Mouse (Mus musculus) hindbrain, embryonic 13.5 days (tissue): ENCODE results near the gene Ctps. TPM values are rescaled to one million over a fixed set of nuclear protein-coding genes. Genes with fewer than 3 reads are reported as not detected.

Experiments used
- ATAC-seq: fragments of 200-750 bp; cut with Nextera tagmentation; 2 replicates; pipeline ENCODE4 v1.8.0; 2017; ENCODE audit warnings: moderate TSS enrichment; ENCODE audit not compliant: low FRiP score
- H3K27ac ChIP-seq: fragments of 300-500 bp; sonication (generic); 2 replicates; pipeline ENCODE4 v1.5.1; 2015; ENCODE audit warnings: inconsistent platforms, mild to moderate bottlenecking, moderate library complexity
- H3K27me3 ChIP-seq: fragments of 300-500 bp; sonication (generic); 2 replicates; pipeline ENCODE4 v1.6.1; 2015; ENCODE audit warnings: mild to moderate bottlenecking, inconsistent platforms
- H3K36me3 ChIP-seq: fragments of 300-500 bp; sonication (generic); 2 replicates; pipeline ENCODE4 v1.6.1; 2015; ENCODE audit warnings: mild to moderate bottlenecking, inconsistent platforms
- H3K4me1 ChIP-seq: fragments of 300-500 bp; sonication (generic); replicated peaks from 2 replicates; pipeline ENCODE4 v1.6.1; 2015; ENCODE audit warnings: inconsistent platforms
- H3K4me2 ChIP-seq: fragments of 300-500 bp; sonication (generic); 2 replicates; pipeline ENCODE4 v1.6.1; 2015; ENCODE audit warnings: inconsistent platforms, mild to moderate bottlenecking, moderate library complexity
- H3K4me3 ChIP-seq: fragments of 300-500 bp; sonication (generic); 2 replicates; pipeline ENCODE4 v1.5.1; 2015; ENCODE audit warnings: mild to moderate bottlenecking, inconsistent platforms
- H3K9ac ChIP-seq: fragments of 300-500 bp; sonication (generic); 2 replicates; pipeline ENCODE4 v1.6.1; 2015; ENCODE audit warnings: mild to moderate bottlenecking, inconsistent platforms
- H3K9me3 ChIP-seq: fragments of 300-500 bp; sonication (generic); 2 replicates; pipeline ENCODE4 v1.6.1; 2016; ENCODE audit warnings: inconsistent platforms
- WGBS: fragments of 180-500 bp; shearing (Covaris S2); methylation state at CpG from one replicate; pipeline ENCODE4 v1.1.7; 2015; 5-methylcytosine and 5-hydroxymethylcytosine counted together
- polyA plus RNA-seq: library from polyadenylated mRNA; unstranded; fragments of >200 nt; fragmentation: Nextera tagmentation; extraction: Ambion mirVana; gene quantifications from 2 replicates; pipeline ENCODE4 v1.2.1, GENCODE M21; 2015

Gene Ctps
- polyA plus RNA-seq, 1 experiment from 2014 or later: 80.6 TPM

DNA sequence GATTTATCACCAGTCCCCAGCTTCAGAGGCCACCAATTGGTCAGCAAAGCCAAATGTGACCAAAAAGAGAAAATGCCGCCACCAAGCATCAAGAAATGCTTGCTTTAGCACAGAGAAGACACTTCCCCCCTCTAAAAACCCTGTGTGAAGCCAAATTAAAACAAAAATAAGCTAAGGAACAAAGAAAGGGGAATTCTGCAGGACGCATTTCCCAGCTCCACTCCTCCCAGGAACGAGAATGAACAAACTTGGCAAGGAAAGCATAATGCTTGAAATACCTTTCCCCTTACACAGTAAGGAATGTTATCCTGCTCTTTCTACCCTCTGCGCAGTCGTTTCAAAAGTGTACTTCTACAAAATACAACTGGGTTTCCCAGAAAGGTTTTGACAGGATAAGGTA is 2.1 kb downstream of the Ctps start:
- Histone ChIP-seq H3K36me3 (peaks cover 26% of the 10 kb centered on the region), H3K9me3 (no peaks in the 10 kb centered on the region), H3K4me1 (peaks cover 26% of the 10 kb centered on the region), H3K9ac (peak overlapping the region; percentile 65), H3K4me2 (peak overlapping the region; percentile 80), H3K4me3 (peak overlapping the region; percentile 81; the same call in 1 of the 2 replicates), H3K27me3 (no peaks in the 10 kb centered on the region), H3K27ac (no peak overlapping the region)
- no peak for ATAC-seq
- WGBS: 48% methylated on average over 5 of the region's 5 CpGs

- Histone ChIP-seq H3K27me3 (no peaks in the 10 kb centered on the region), H3K9ac (no peak overlapping the region), H3K27ac (no peak overlapping the region), H3K4me1 (peaks cover 19% of the 10 kb centered on the region), H3K36me3 (peaks cover 46% of the 10 kb centered on the region), H3K4me2 (no peak overlapping the region), H3K9me3 (no peaks in the 10 kb centered on the region), H3K4me3 (no peak overlapping the region)
- no peak for ATAC-seq
- WGBS: 84% methylated on average over 2 of the region's 2 CpGs
These were observed 4.3 kb downstream of the Ctps start for GRCm38 (mm10) chr4:120565726-120566125.

DNA sequence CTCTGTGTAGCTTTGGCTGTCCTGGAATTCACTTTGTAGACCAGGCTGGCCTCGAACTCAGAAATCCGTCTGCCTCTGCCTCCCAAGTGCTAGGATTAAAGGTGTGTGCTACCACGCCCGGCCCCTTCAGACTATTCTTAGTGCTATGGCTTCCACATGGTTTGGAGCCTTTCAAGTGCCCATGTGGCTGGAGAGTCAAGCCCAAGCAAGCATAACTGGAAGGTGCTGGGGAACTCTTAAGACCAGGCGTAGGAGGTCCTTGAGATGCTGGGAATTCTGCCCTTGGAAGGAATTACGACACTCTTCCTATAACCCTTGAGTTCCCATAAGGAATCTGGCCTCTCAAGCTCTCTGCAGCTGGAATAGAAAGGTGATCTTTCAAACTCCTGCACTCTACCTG is 13.5 kb downstream of the Ctps start:
- H3K36me3 ChIP-seq: peaks cover 90% of the 10 kb centered on the region

DNA sequence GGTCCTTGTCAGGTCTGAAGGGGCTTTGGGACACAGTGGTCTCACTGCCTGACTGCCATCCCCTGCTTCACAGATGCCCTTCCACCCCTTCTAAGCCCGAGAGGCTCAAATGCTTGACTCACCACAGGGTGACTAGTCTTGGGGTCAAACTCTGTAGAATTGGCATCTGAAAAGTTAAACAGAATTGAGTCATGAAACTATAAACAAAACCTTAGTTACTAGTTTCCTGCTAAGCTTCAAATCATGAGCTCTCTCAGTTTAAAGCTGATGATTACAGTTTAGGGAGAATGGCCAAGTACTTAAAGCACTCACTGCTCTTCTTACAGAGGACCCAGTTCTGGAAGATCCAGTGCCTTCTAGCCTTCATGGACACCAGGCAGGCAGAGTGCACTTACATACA is 25.2 kb downstream of the Ctps start:
- ATAC-seq: no peak
- Histone ChIP-seq H3K4me3 (no peak overlapping the region), H3K9ac (no peak overlapping the region), H3K4me1 (no peaks in the 10 kb centered on the region), H3K4me2 (no peak overlapping the region), H3K27me3 (no peaks in the 10 kb centered on the region), H3K9me3 (no peaks in the 10 kb centered on the region), H3K36me3 (peaks cover 94% of the 10 kb centered on the region), H3K27ac (no peak overlapping the region)
- WGBS: 88% methylated on average over 1 of the region's 1 CpGs

More for the DNA sequence above, 13.5 kb downstream of the Ctps start:
- H3K27ac ChIP-seq: no peak overlapping the region
- no peaks in the 10 kb centered on the region for H3K9me3 ChIP-seq
- WGBS: 95% methylated on average over 6 of the region's 6 CpGs
- no peak overlapping the region for H3K4me2 ChIP-seq
- H3K4me1 ChIP-seq: no peaks in the 10 kb centered on the region
- H3K27me3 ChIP-seq: no peaks in the 10 kb centered on the region
- no peak overlapping the region for H3K4me3 ChIP-seq
- no peak for ATAC-seq
- H3K9ac ChIP-seq: no peak overlapping the region

GRCm38 (mm10) chr4:120538664-120539063 is 31.4 kb downstream of the Ctps start:
- Histone ChIP-seq H3K4me3 (no peak overlapping the region), H3K36me3 (peaks cover 77% of the 10 kb centered on the region), H3K4me2 (no peak overlapping the region), H3K27ac (no peak overlapping the region), H3K4me1 (no peaks in the 10 kb centered on the region), H3K27me3 (no peaks in the 10 kb centered on the region), H3K9me3 (no peaks in the 10 kb centered on the region), H3K9ac (no peak overlapping the region)
- ATAC-seq: no peak
- 84% methylated on average over 10 of the region's 10 CpGs for WGBS

DNA sequence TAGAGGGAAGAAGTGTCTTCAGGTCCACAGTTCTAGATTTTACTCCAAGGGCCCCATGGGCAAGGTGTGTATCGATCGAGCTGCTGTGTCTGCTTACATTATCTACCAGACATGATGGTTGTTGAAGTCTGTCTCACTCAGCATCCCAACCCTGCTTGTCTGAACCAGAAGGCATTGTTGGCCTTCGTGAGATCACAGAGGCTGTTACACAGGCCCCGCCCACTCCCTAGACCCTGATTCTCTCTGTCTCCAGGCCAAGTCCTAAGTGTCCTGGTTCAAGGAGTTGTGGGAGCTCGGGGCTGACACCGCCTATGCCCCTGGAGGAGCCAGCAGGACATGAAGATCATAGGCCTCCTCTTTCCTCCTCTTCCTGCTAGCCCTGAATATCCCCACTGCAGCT is 38.1 kb downstream of the Ctps start, which contains the start of gene Slfnl1:
Gene Slfnl1, plus strand, starts transcription at position 246 of the 400 bp plus-strand sequence.
- 90% methylated on average over 6 of the region's 6 CpGs for WGBS
- no peak for ATAC-seq
- no peak within 1 kb of the TSS for H3K9ac ChIP-seq

DNA sequence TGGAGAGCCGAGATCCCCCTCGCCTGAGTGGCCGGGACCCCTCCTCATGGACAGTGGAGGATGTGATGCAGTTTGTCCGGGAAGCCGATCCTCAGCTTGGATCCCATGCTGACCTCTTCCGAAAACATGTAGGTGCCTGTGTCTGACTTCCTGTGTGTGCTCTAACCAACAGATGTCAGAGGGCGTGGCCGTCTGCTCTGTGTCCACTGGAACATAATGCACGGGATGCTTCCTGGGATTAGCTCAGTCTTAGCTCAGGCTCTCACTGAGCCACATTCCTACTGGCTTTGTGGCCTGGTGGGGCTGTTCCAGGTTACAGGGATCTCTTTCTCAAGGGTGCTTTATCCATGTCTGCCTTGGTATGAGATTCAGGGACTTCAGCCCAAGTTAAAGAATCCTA is 41.9 kb downstream of the Ctps start:
- WGBS: 87% methylated on average over 9 of the region's 9 CpGs
- no peaks in the 10 kb centered on the region for H3K4me1 ChIP-seq
- H3K27ac ChIP-seq: no peak overlapping the region
- no peak overlapping the region for H3K4me2 ChIP-seq
- no peaks in the 10 kb centered on the region for H3K9me3 ChIP-seq
- no peaks in the 10 kb centered on the region for H3K27me3 ChIP-seq
- no peak overlapping the region for H3K4me3 ChIP-seq
- H3K9ac ChIP-seq: no peak overlapping the region
- peaks cover 87% of the 10 kb centered on the region for H3K36me3 ChIP-seq
- no peak for ATAC-seq

More for the DNA sequence above, 38.1 kb downstream of the Ctps start, which contains the start of gene Slfnl1:
- no peaks in the 10 kb centered on the region for H3K9me3 ChIP-seq
- peaks cover 75% of the 10 kb centered on the region for H3K36me3 ChIP-seq
- no peak within 1 kb of the TSS for H3K4me2 ChIP-seq
- H3K27me3 ChIP-seq: no peaks in the 10 kb centered on the region
- H3K4me3 ChIP-seq: no peak within 1 kb of the TSS
- H3K27ac ChIP-seq: no peak within 1 kb of the TSS
- no peaks in the 10 kb centered on the region for H3K4me1 ChIP-seq

- no peak overlapping the region for H3K27ac ChIP-seq
- no peaks in the 10 kb centered on the region for H3K9me3 ChIP-seq
- no peak overlapping the region for H3K9ac ChIP-seq
- H3K4me3 ChIP-seq: no peak overlapping the region
- no peaks in the 10 kb centered on the region for H3K4me1 ChIP-seq
- 96% methylated on average over 3 of the region's 3 CpGs for WGBS
- no peak for ATAC-seq
- no peaks in the 10 kb centered on the region for H3K27me3 ChIP-seq
- peaks cover 83% of the 10 kb centered on the region for H3K36me3 ChIP-seq
- H3K4me2 ChIP-seq: no peak overlapping the region
These were observed 47.0 kb downstream of the Ctps start for GRCm38 (mm10) chr4:120523092-120523491.

- WGBS: 93% methylated on average over 4 of the region's 4 CpGs
These were observed 47.7 kb downstream of the Ctps start for GRCm38 (mm10) chr4:120522351-120522750.

DNA sequence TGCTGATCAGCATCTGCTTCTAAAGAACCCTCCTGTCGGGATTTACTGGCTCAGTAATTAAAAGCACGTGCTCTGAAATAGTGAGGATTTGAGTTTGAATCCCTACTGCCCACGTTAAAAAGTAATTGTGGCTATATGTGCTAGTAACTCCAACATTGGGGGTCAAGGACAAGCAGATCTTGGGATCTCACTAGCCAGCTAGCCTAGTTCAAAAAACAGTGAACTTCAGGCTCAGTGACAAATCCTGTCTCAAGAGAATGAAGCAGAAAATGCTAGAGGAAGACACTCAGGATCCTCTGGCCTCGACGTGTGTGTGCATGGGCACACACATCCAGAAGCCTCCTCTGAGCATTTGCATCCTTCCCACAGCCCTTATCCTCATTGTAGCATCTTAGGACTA is 48.3 kb downstream of the Ctps start:
- no peak for ATAC-seq
- peaks cover 88% of the 10 kb centered on the region for H3K36me3 ChIP-seq
- H3K4me2 ChIP-seq: no peak overlapping the region
- 80% methylated on average over 5 of the region's 5 CpGs for WGBS
- H3K9me3 ChIP-seq: no peaks in the 10 kb centered on the region
- no peak overlapping the region for H3K4me3 ChIP-seq
- no peak overlapping the region for H3K9ac ChIP-seq
- no peak overlapping the region for H3K27ac ChIP-seq
- H3K4me1 ChIP-seq: no peaks in the 10 kb centered on the region
- H3K27me3 ChIP-seq: no peaks in the 10 kb centered on the region

More at GRCm38 (mm10) chr4:120522351-120522750, 47.7 kb downstream of the Ctps start:
- no peak for ATAC-seq
- Histone ChIP-seq H3K4me2 (no peak overlapping the region), H3K4me3 (no peak overlapping the region), H3K9me3 (no peaks in the 10 kb centered on the region), H3K4me1 (no peaks in the 10 kb centered on the region), H3K36me3 (peaks cover 84% of the 10 kb centered on the region), H3K27ac (no peak overlapping the region), H3K9ac (no peak overlapping the region), H3K27me3 (no peaks in the 10 kb centered on the region)

DNA sequence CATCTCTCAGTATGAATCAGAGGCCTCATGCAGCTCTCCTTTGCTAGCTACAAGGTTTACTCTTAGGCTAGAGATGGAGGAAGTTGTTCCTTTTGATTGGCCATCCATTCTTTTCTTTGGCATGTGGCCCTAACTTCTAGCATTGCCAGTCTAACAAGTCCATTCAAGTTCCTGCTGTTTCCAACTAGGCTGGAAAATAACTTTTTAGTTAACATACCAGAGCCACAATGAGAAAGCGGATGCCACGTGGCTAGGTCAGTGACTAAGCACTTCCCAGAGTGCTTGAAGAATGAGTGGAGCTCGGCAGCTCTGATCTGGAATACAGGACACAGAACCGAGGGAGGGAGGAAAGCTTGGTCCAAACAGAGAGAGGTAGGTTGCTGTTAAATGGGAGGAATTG is 52.7 kb downstream of the Ctps start:
- no peak overlapping the region for H3K9ac ChIP-seq
- H3K4me1 ChIP-seq: no peaks in the 10 kb centered on the region
- H3K36me3 ChIP-seq: peaks cover 66% of the 10 kb centered on the region
- ATAC-seq: no peak
- WGBS: 88% methylated on average over 4 of the region's 4 CpGs
- no peaks in the 10 kb centered on the region for H3K9me3 ChIP-seq
- H3K4me2 ChIP-seq: no peak overlapping the region
- H3K27ac ChIP-seq: no peak overlapping the region
- no peak overlapping the region for H3K4me3 ChIP-seq
- no peaks in the 10 kb centered on the region for H3K27me3 ChIP-seq

GRCm38 (mm10) chr4:120516907-120517306 is 53.2 kb downstream of the Ctps start:
- H3K4me1 ChIP-seq: no peaks in the 10 kb centered on the region
- H3K9ac ChIP-seq: no peak overlapping the region
- no peak overlapping the region for H3K4me3 ChIP-seq
- H3K9me3 ChIP-seq: no peaks in the 10 kb centered on the region
- no peaks in the 10 kb centered on the region for H3K27me3 ChIP-seq
- WGBS: 95% methylated on average over 7 of the region's 7 CpGs
- H3K36me3 ChIP-seq: peaks cover 62% of the 10 kb centered on the region
- H3K27ac ChIP-seq: no peak overlapping the region
- no peak overlapping the region for H3K4me2 ChIP-seq
- no peak for ATAC-seq

GRCm38 (mm10) chr4:120516491-120516890 is 53.6 kb downstream of the Ctps start:
- no peak overlapping the region for H3K4me3 ChIP-seq
- H3K4me2 ChIP-seq: no peak overlapping the region
- H3K9ac ChIP-seq: no peak overlapping the region
- no peak for ATAC-seq
- H3K27me3 ChIP-seq: no peaks in the 10 kb centered on the region
- peaks cover 58% of the 10 kb centered on the region for H3K36me3 ChIP-seq
- no peaks in the 10 kb centered on the region for H3K4me1 ChIP-seq
- no peaks in the 10 kb centered on the region for H3K9me3 ChIP-seq
- no peak overlapping the region for H3K27ac ChIP-seq
- WGBS: 95% methylated on average over 7 of the region's 7 CpGs
